Mouse (Mus musculus): Measurements from ENCODE around the gene Mrpl47. TPM values are rescaled to one million over a fixed set of nuclear protein-coding genes. Genes with fewer than 3 reads are reported as not detected.
"Not testable (repeated sequence)": the region's sequence is repeated elsewhere in the genome, so short reads cannot be mapped to it uniquely, and the experiment has no call there.

Gene Mrpl47
- total RNA-seq, 4 experiments from 2014 or later, result 30.1 to 41.5 (median 36.4) TPM

GRCm38 (mm10) chr3:32708052-32708367, 29.4 kb downstream of the Mrpl47 start:
- DNase-seq (ENCODE audit: low spot score), result no peak

DNA sequence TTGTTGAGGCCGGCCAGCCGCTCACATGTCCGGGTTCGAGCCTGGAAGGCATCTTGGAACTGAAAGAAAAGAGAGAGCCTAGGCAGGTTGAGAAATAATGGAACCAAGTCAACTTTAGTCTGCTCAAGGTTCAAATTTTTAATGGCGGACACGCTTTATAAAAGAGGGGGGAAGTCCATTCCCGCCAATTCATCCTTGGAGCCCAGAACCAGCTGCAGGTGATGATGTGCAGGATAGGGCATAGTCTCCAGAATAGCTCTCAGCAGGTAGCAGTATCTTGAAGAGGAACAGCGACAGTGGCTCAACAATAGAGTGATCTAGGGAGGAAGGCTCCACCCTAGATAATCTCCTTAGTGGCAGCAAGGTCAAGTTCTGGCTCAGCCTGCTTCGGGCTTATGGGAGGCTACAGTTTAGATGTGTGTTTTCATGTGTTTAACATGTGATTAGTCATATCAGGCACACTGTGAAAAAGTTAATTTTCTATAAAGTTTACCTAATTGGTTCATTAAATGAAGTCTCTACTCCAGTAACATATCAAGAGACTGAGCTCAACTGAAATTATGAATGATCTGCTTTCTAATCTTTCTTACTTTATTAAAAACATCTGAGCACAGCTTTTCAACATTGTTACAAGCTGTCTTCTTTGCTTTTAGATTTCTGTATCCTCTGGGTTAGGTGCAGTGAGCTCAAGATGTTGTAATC, 31.6 kb downstream of the Mrpl47 start, which contains the start of gene Actl6a:
Actl6a (plus strand) TSS at position 652 of the 702 bp plus-strand sequence.
- DNase-seq (ENCODE audit: low spot score), result not testable (repeated sequence)

- DNase-seq (ENCODE audit: low spot score), result not testable (repeated sequence)
Observed at GRCm38 (mm10) chr3:32704632-32705031, 32.8 kb downstream of the Mrpl47 start.

DNA sequence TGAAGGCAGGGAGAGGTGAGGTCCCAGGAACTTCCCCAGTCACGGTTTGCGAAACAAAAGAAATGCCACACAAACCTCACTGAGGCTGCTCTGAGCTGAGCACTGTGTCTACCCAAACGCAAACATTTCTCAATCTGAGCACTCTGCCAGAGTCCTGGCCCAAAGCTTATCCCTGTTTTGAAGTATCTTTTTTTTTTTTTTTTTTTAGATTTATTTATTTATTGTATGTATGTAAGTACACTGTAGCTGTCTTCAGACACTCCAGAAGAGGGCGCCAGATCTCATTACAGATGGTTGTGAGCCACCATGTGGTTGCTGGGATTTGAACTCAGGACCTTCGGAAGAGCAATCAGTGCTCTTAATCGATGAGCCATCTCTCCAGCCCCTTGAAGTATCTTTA, 33.4 kb downstream of the Mrpl47 start:
- DNase-seq (ENCODE audit: low spot score), result not testable (repeated sequence)

GRCm38 (mm10) chr3:32698228-32698863, 39.1 kb downstream of the Mrpl47 start:
- peak; percentile 88 for DNase-seq (ENCODE audit: low spot score)

- no peak for DNase-seq (ENCODE audit: low spot score)
Observed at GRCm38 (mm10) chr3:32695583-32695980, 41.8 kb downstream of the Mrpl47 start.

DNA sequence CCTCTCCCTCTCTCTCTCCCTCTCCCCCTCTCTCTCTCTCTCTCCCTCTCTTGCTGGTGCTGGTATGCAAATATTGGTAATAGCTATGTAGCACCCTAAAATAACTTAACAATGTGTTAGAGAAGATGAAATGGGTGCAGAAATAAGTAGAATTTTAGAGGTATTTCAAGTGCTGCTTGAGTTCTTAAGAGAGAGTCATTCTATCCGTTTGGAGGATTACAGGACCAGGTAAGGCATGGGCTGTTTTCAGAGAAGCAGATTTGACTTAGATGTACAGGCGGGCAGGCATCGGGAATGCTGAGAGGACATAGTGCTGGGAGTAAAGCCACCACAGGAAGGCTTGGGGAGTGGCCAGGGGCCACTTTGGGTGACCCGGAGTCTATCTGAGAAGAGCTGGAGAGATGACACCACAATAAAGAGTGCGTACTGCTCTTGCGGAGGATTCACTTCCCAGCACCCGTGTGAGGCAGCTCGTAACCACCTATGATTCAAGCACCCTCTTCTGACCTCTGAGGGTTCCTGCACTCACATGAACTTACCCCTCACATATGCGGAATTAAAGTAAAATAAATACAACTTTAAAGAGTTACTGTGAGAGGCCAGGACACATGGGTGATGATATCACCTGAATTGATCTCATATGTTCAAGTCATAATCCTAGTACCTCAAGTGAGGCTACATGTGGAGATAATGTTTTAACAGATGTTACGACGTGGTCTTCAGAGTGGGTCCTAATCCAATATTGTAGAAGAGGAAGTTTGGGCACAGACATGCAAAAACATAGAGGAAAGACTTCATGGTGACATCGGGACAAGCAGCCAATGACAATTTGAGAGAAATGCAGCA, 42.4 kb downstream of the Mrpl47 start:
- no peak for DNase-seq (ENCODE audit: low spot score)

DNA sequence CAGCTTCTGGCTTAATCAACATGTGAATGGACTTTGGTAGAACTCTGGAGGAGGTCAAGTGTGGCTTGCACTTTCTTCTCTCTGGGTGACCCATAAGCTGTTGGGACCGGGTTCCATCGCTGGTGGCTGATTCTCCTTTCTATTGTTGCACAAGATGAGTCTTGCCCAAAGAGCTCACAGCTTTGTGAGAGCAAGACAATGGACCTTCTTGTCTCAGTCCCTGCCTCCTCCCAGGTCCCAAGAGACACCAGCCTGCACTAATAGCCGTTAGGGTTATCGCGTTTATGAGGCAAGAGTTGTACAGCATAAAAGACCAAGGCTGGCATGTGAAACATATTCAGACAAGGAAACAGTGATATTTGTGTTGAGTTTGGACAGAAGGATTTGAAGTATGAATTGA, 43.2 kb downstream of the Mrpl47 start:
- no peak for DNase-seq (ENCODE audit: low spot score)

DNA sequence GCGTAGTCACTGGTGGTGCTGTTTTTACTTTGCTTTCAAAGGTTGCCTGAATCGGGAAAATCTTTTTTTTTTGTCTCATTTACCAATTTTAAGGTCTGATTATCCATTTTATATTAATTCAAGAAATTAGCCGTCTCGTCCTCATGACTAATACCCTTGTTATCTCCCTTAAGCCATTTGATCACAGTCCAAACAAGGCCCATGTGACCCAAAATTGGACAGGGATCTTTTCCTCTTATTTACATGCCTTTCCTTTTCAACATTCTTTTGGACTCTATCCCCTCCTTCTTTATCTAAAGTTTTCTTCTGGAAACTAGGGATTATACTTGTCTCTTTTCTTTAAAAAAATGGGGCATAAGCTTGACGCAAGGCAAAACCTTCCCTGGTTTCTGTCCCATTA, 45.6 kb downstream of the Mrpl47 start:
- DNase-seq (ENCODE audit: low spot score), result no peak

GRCm38 (mm10) chr3:32690901-32691300, 46.5 kb downstream of the Mrpl47 start:
- no peak for DNase-seq (ENCODE audit: low spot score)

DNA sequence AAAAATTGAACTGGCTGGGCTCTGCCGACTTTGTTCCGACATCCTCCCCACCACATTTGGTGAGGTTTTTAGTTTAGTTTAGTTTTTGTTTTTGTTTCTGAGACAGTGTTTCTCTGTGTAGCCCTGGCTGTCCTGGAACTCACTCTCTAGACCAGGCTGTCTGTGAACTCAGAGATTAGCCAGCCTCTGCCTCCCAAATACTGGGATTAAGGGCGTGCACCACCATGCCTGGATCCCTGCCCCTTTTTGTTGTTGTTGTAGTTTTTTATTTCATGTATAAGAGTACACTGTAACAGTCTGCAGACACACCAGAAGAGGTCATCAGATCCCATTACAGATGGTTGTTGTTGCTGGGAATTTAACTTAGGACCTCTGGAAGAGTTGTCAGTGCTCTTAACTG, 47.4 kb downstream of the Mrpl47 start:
- no peak for DNase-seq (ENCODE audit: low spot score)

- DNase-seq (ENCODE audit: low spot score), result no peak
Observed at GRCm38 (mm10) chr3:32689567-32689999, 47.8 kb downstream of the Mrpl47 start.

- DNase-seq (ENCODE audit: low spot score), result no peak
Observed at GRCm38 (mm10) chr3:32687156-32687555, 50.2 kb downstream of the Mrpl47 start.

DNA sequence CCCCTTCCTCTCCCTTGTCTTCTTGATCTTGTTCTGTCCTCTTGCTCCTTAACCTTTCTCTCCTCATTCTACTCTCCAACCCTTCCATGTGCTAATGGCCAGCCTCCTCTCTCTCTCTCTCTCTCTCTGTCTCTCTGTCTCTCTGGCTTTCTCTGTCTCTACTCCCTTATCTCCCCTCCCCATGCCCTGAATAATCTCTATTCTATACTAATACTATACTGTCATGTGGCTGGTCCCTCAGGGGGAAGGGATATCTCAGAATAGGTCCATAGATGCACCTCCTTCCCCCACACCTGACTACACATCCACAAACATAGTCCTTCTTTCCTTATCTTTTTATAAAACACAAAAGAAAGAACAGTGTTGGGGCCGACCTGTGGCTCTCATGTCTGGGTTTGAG, 50.9 kb downstream of the Mrpl47 start:
- DNase-seq (ENCODE audit: low spot score), result no peak

DNA sequence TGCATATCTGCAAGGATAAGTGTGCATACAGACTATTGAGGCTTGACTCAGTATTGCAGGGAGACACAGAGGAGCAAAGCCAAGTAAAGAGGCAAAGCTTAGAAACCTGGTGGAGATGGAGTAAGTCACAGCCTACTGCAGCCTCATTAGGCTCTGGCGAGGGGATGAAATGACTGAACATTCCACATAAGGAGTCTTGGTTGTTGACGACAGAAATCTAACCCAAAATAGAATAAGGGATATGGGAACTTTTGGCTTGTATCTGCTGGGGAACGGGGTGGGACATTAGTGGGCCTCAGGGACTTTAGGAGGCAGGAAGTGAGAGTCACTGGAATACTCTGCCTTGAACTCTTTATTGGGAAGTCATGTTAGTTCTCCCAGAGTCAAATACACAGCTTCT, 52.8 kb downstream of the Mrpl47 start:
- peak; percentile 21 for DNase-seq (ENCODE audit: low spot score)

GRCm38 (mm10) chr3:32682910-32683531, 54.4 kb downstream of the Mrpl47 start:
- DNase-seq (ENCODE audit: low spot score), result no peak

DNA sequence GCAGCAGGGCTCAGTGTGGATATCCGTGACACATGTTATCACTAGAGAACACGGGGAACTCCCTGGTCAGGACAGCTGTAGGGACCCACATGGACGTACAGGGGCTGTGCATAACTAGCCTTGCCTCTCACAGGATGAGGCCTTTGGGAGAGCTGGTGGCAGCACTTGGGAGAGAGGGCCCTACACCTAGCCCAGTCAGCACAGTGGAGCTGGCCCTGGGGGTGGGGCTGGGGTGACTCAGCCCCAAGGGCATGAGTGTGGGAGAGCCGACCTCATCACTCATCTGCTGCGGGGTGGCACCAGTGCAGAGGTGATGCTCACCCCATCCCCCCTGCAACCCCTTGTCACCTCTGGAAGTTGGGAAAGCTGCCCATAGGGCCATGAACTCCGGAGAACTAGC, 61.0 kb downstream of the Mrpl47 start:
- no peak for DNase-seq (ENCODE audit: low spot score)

Other genes starting within 250 kb of the Mrpl47 start
- not detected for gene Kcnmb3, start 245.4 kb downstream of the Mrpl47 start, total RNA-seq (2022)
- gene Zfp639, start 227.3 kb downstream of the Mrpl47 start, total RNA-seq (2022), result 10 to 100 TPM; 21.3 to 30.0 (median 25.8) TPM
- 100 to 1,000 TPM; 446 to 480 (median 447) TPM for gene Mfn1, start 208.1 kb downstream of the Mrpl47 start, total RNA-seq (2022)
- gene Gnb4, start 121.0 kb downstream of the Mrpl47 start, total RNA-seq (2022), result 10 to 100 TPM in 2 of 4 experiments, 1 to 10 TPM in 2; 6.9 to 14.1 (median 10.9) TPM
- 10 to 100 TPM; 17.3 to 26.9 (median 20.3) TPM for gene Actl6a, start 31.3 kb downstream of the Mrpl47 start, total RNA-seq (2022)
- gene Ndufb5, start 615 bp downstream of the Mrpl47 start, total RNA-seq (2022), result 100 to 1,000 TPM; 836 to 865 (median 854) TPM
- 100 to 1,000 TPM; 207 to 235 (median 219) TPM for gene Usp13, start 79.9 kb upstream of the Mrpl47 start, total RNA-seq (2022)

All from heart, adult 8-10 months (tissue).